Mouse (Mus musculus) testis, adult 2 months (tissue): ENCODE data around the gene Atp5mpl.

Experiments
- CTCF ChIP-seq: fragments of 200-500 bp; IDR thresholded peaks from 2 replicates; pipeline ENCODE4 v1.5.1; 2012; ENCODE audit warnings: low read depth, mild to moderate bottlenecking, inconsistent platforms, low read length, moderate library complexity; ENCODE audit not compliant: control insufficient read depth, insufficient read depth, insufficient replicate concordance
- POLR2A ChIP-seq: fragments of 200-500 bp; IDR thresholded peaks from 2 replicates; pipeline ENCODE4 v1.6.1; 2012; ENCODE audit warnings: low read depth, mild to moderate bottlenecking, inconsistent platforms, low read length, moderate library complexity; ENCODE audit not compliant: control insufficient read depth

- no peak for TF ChIP-seq CTCF
- TF ChIP-seq POLR2A: no peak
Observed at GRCm38 (mm10) chr12:112012511-112013270, 45.9 kb upstream of the Atp5mpl start.
